Mouse (Mus musculus) embryonic facial prominence, embryonic 13.5 days (tissue): ENCODE results near the gene Ascl2. TPM values are rescaled to one million over a fixed set of nuclear protein-coding genes. Genes with fewer than 3 reads are reported as not detected.

ENCODE experiments used
- ATAC-seq: fragments of 200-750 bp; cut with Nextera tagmentation; 2 replicates; pipeline ENCODE4 v1.8.0; 2017; ENCODE audit warnings: low read depth; ENCODE audit not compliant: insufficient number of reproducible peaks, insufficient read depth, low FRiP score, low TSS enrichment
- H3K27ac ChIP-seq: fragments of 300-500 bp; sonication (generic); 2 replicates; pipeline ENCODE4 v1.5.1; 2015; ENCODE audit warnings: moderate library complexity, mild to moderate bottlenecking, inconsistent platforms
- H3K27me3 ChIP-seq: fragments of 300-500 bp; sonication (generic); 2 replicates; pipeline ENCODE4 v1.6.1; 2015; ENCODE audit warnings: mild to moderate bottlenecking, inconsistent platforms
- H3K36me3 ChIP-seq: fragments of 300-500 bp; sonication (generic); 2 replicates; pipeline ENCODE4 v1.6.1; 2015; ENCODE audit warnings: mild to moderate bottlenecking, inconsistent platforms
- H3K4me1 ChIP-seq: fragments of 300-500 bp; sonication (generic); 2 replicates; pipeline ENCODE4 v1.6.1; 2015; ENCODE audit warnings: inconsistent platforms
- H3K4me2 ChIP-seq: fragments of 300-500 bp; sonication (generic); 2 replicates; pipeline ENCODE4 v1.6.1; 2015; ENCODE audit warnings: moderate library complexity, mild to moderate bottlenecking, inconsistent platforms
- H3K4me3 ChIP-seq: fragments of 300-500 bp; sonication (generic); 2 replicates; pipeline ENCODE4 v1.5.1; 2015; ENCODE audit warnings: mild to moderate bottlenecking, inconsistent platforms
- H3K9ac ChIP-seq: fragments of 300-500 bp; sonication (generic); 2 replicates; pipeline ENCODE4 v1.6.1; 2015; ENCODE audit warnings: mild to moderate bottlenecking, inconsistent platforms
- H3K9me3 ChIP-seq: fragments of 300-500 bp; sonication (generic); 2 replicates; pipeline ENCODE4 v1.6.1; 2016; ENCODE audit warnings: inconsistent platforms
- WGBS: fragments of 180-500 bp; shearing (Covaris S2); methylation state at CpG from one replicate; pipeline ENCODE4 v1.1.7; 2015; ENCODE audit warnings: mixed read lengths; 5-methylcytosine and 5-hydroxymethylcytosine counted together
- polyA plus RNA-seq: library from polyadenylated mRNA; unstranded; fragments of >200 nt; fragmentation: Nextera tagmentation; extraction: Ambion mirVana; gene quantifications from 2 replicates; pipeline ENCODE4 v1.2.1, GENCODE M21; 2015

Gene Ascl2
- polyA plus RNA-seq, 1 experiment from 2014 or later = 1.3 TPM

GRCm38 (mm10) chr7:143008370-143008926, 39.4 kb upstream of the Ascl2 start:
- Histone ChIP-seq H3K9me3 (no peaks in the 10 kb centered on the region), H3K27me3 (no peaks in the 10 kb centered on the region), H3K27ac (peak overlapping the region; percentile 97), H3K4me3 (no peak overlapping the region), H3K4me2 (peak overlapping the region; percentile 38), H3K36me3 (no peaks in the 10 kb centered on the region), H3K4me1 (peaks cover 37% of the 10 kb centered on the region), H3K9ac (peak overlapping the region; percentile 36; the same call in 1 of the 2 replicates)
- peak; percentile 54; the same call in 1 of the 2 replicates for ATAC-seq
- WGBS = 47% methylated on average over 8 of the region's 8 CpGs

DNA sequence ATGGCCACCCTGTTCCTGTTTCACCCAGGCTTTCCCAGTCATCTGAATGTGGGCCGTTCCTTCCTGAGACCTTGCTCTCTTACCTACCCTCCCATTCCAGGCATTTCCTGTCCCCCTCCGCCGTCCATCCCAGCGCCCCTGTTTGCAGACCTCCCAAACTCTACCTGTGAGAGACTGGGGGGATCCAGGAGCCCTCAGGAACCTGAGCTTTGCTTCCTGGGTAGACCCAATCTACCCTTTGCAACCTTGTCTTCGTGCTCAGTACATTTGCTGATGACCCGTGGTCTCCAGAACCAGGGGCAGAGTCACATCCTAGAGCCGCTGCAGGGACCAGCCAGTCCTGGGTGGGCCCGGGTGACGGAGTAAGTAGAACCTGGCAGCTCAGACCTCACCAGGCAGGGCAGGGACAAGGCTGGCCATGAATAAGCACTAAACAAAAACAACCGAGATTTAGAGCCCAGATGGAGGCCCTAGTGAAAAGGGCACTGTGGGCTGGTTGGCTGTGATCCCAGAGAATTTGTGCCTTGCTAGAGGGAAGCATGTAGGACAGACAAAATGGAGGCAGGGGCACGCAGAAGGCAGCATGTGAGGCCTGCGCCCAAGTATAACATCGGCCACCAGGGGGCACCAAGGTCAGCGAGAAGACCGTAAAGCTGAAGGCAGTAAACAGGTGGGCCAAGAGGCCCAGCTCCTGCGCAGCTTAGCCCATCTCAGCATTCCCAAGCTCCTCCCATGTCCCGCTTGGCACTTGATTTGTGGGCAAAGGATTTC, 38.7 kb upstream of the Ascl2 start:
- Histone ChIP-seq H3K9me3 (no peaks in the 10 kb centered on the region), H3K36me3 (no peaks in the 10 kb centered on the region), H3K9ac (peak overlapping the region; percentile 36; the same call in 1 of the 2 replicates), H3K4me3 (no peak overlapping the region), H3K27ac (peak overlapping the region; percentile 97), H3K4me1 (peaks cover 37% of the 10 kb centered on the region), H3K4me2 (peak overlapping the region; percentile 38), H3K27me3 (no peaks in the 10 kb centered on the region)
- 44% methylated on average over 17 of the region's 17 CpGs for WGBS
- ATAC-seq = peak; percentile 75; the same call in 1 of the 2 replicates

GRCm38 (mm10) chr7:143006756-143007598, 37.9 kb upstream of the Ascl2 start:
- Histone ChIP-seq H3K9me3 (no peaks in the 10 kb centered on the region), H3K27me3 (no peaks in the 10 kb centered on the region), H3K36me3 (no peaks in the 10 kb centered on the region), H3K4me2 (peak overlapping the region; percentile 5), H3K9ac (peak overlapping the region; percentile 36; the same call in 1 of the 2 replicates), H3K27ac (peak overlapping the region; percentile 97), H3K4me3 (no peak overlapping the region), H3K4me1 (peaks cover 32% of the 10 kb centered on the region)
- WGBS = 88% methylated on average over 8 of the region's 8 CpGs
- no peak for ATAC-seq

DNA sequence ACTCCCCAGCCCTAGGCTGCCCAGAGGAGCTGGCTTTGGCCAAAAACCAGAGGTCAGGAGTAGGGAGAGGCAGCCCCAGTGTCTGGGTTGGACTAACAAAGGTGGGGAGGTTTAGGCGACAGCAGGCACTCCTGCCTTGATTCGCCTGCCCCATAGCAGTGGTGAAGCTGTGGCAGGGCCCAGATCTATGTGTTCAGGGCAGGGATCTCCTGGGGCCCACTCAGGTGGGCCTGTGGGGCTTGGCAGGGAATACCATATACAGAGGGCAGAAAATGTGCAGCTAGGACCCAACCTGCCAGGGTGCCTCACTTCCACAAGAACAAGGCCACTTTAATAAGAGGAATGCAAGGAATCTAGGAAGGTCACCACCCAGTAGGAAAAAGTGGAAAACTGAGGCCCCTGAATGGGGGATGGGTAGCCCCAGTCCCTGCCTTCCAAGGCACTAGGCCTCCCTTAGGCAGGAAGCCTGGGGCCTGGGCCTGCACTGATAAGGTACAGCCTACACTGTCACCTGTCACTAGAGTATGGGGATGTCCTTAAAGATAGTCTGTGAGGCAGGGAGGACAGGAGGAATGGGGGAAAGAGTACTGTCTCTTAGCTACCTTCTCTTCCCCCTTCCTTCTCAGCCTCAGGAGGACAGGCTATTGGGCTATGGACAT, 37.2 kb upstream of the Ascl2 start:
- 78% methylated on average over 2 of the region's 2 CpGs for WGBS
- no peak for ATAC-seq
- Histone ChIP-seq H3K27ac (no peak overlapping the region; the same call in 1 of the 2 replicates), H3K4me2 (no peak overlapping the region), H3K9ac (peak overlapping the region; percentile 6; the same call in 1 of the 2 replicates), H3K27me3 (no peaks in the 10 kb centered on the region), H3K9me3 (no peaks in the 10 kb centered on the region), H3K4me1 (peaks cover 32% of the 10 kb centered on the region), H3K4me3 (no peak overlapping the region), H3K36me3 (no peaks in the 10 kb centered on the region)

GRCm38 (mm10) chr7:143005344-143006096, 36.5 kb upstream of the Ascl2 start:
- H3K36me3 ChIP-seq = no peaks in the 10 kb centered on the region
- peaks cover 32% of the 10 kb centered on the region for H3K4me1 ChIP-seq
- no peak overlapping the region for H3K4me3 ChIP-seq
- H3K9ac ChIP-seq = no peak overlapping the region
- H3K27ac ChIP-seq = no peak overlapping the region; the same call in 1 of the 2 replicates
- H3K4me2 ChIP-seq = no peak overlapping the region
- H3K9me3 ChIP-seq = no peaks in the 10 kb centered on the region
- WGBS = 80% methylated on average over 6 of the region's 6 CpGs
- ATAC-seq = no peak
- no peaks in the 10 kb centered on the region for H3K27me3 ChIP-seq

- no peak within 1 kb of the TSS for H3K9ac ChIP-seq
- no peak within 1 kb of the TSS; the same call in 1 of the 2 replicates for H3K27ac ChIP-seq
- no peaks in the 10 kb centered on the region for H3K9me3 ChIP-seq
- no peaks in the 10 kb centered on the region for H3K27me3 ChIP-seq
- no peak within 1 kb of the TSS for H3K4me2 ChIP-seq
- ATAC-seq = no peak
- H3K4me3 ChIP-seq = no peak within 1 kb of the TSS
- H3K36me3 ChIP-seq = no peaks in the 10 kb centered on the region
- peaks cover 27% of the 10 kb centered on the region for H3K4me1 ChIP-seq
- WGBS = 69% methylated on average over 4 of the region's 4 CpGs
These were observed 35.8 kb upstream of the Ascl2 start, which contains the start of gene Tspan32 for GRCm38 (mm10) chr7:143004727-143005343. Gene Tspan32, plus strand, starts transcription at chr7:143005046.

- H3K36me3 ChIP-seq = no peaks in the 10 kb centered on the region
- H3K27ac ChIP-seq = no peak overlapping the region
- no peak overlapping the region for H3K4me3 ChIP-seq
- H3K9ac ChIP-seq = no peak overlapping the region
- no peaks in the 10 kb centered on the region for H3K9me3 ChIP-seq
- no peak for ATAC-seq
- H3K27me3 ChIP-seq = no peaks in the 10 kb centered on the region
- H3K4me2 ChIP-seq = no peak overlapping the region
- 29% methylated on average over 3 of the region's 3 CpGs for WGBS
- H3K4me1 ChIP-seq = peaks cover 8% of the 10 kb centered on the region
These were observed 33.6 kb upstream of the Ascl2 start for GRCm38 (mm10) chr7:143002679-143003078.

DNA sequence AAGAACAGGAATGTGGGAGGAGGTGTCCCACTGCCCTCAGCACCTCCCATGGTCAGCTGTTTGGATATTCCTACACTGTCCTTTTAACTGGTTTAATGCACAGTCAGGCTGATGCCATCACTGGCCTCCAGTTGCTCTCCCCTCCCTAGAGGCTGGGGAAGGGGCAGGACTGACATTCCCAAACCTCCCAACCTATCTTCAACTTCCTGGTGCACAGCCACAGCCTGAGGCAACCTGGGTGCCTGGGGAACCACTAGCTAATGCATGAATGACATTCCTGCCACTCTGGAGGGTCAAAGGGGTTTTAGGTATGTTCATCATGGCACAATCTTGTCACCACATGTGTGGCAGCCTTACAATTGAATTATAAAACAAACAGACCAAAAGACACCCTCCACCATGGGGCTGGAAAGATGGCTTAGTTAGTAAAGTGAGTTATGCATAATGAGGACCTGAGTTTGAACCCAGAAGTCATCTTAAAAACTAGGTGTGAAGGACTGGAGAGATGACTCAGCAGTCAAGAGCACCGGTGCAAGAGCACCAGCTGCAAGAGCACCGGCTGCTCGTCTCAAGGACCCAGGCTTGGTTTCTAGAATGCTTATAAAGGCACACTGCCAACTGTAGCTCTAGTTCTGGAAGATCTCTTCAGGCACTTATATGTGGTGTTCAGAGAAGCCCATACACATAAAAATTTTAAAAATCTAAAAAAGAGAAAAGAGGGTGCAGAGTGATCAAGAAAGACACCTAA, 28.5 kb upstream of the Ascl2 start:
- no peak for ATAC-seq
- no peaks in the 10 kb centered on the region for H3K9me3 ChIP-seq
- no peaks in the 10 kb centered on the region for H3K36me3 ChIP-seq
- no peak overlapping the region for H3K4me3 ChIP-seq
- H3K27me3 ChIP-seq = no peaks in the 10 kb centered on the region
- H3K4me1 ChIP-seq = no peaks in the 10 kb centered on the region
- WGBS = 59% methylated on average over 3 of the region's 3 CpGs
- H3K4me2 ChIP-seq = no peak overlapping the region
- no peak overlapping the region for H3K27ac ChIP-seq
- no peak overlapping the region for H3K9ac ChIP-seq

GRCm38 (mm10) chr7:142996998-142997397, 27.9 kb upstream of the Ascl2 start:
- no peaks in the 10 kb centered on the region for H3K9me3 ChIP-seq
- H3K4me2 ChIP-seq = no peak overlapping the region
- no peaks in the 10 kb centered on the region for H3K36me3 ChIP-seq
- H3K9ac ChIP-seq = no peak overlapping the region
- no peaks in the 10 kb centered on the region for H3K27me3 ChIP-seq
- no peak overlapping the region for H3K27ac ChIP-seq
- no peak for ATAC-seq
- WGBS = 74% methylated on average over 2 of the region's 2 CpGs
- H3K4me1 ChIP-seq = no peaks in the 10 kb centered on the region
- no peak overlapping the region for H3K4me3 ChIP-seq
